Mouse (Mus musculus): ENCODE measurements around the gene Dusp18. TPM values are rescaled to one million over a fixed set of nuclear protein-coding genes. Genes with fewer than 3 reads are reported as not detected.

The Dusp18 gene
- total RNA-seq, 1 experiment = 1.4 TPM

- Histone ChIP-seq H3K9ac (ENCODE audit: insufficient read depth, low read depth, low read length, poor library complexity, severe bottlenecking) (no peak overlapping the region), H3K27ac (ENCODE audit: insufficient read depth, low read depth, low read length, poor library complexity, severe bottlenecking) (no peak overlapping the region), H3K9me3 (ENCODE audit: control insufficient read depth, insufficient read depth, low read depth, low read length) (no peaks in the 10 kb centered on the region), H3K4me3 (ENCODE audit: insufficient read depth in 1 of 2, low read depth in 1 of 2, low read length in 2 of 2, poor library complexity in 1 of 2, severe bottlenecking in 1 of 2) (peak overlapping the region in 1 of 2 experiments; percentile 78; a peak in 1 of 4 replicates), H3K4me1 (ENCODE audit: control insufficient read depth in 2 of 2, insufficient read depth in 2 of 2, low read length in 2 of 2, poor library complexity in 1 of 2) (peaks cover 0 to 2% of the 10 kb centered on the region in 2 experiments; a peak in 1 of 4 replicates), H3K36me3 (ENCODE audit: control insufficient read depth, insufficient read depth, low read length, poor library complexity, severe bottlenecking) (no peaks in the 10 kb centered on the region)
- in situ Hi-C loops (cut with MboI; ENCODE audit: low sequenced_read_pairs in 2 of 2, unreplicated experiment in 2 of 2) = no loop called here
- DNase-seq (ENCODE audit: low read depth, low spot score) = no peak
- TF ChIP-seq CHD2 (IDR thresholded peaks at IDR 0.05; ENCODE audit: low read depth, low read length) = no peak
- TF ChIP-seq ZC3H11A (IDR thresholded peaks at IDR 0.05; ENCODE audit: borderline replicate concordance, low read depth, low read length) = no peak
- no peak for TF ChIP-seq HCFC1 (IDR thresholded peaks at IDR 0.05; ENCODE audit: borderline replicate concordance, insufficient read depth, low read length)
- TF ChIP-seq ZNF384 (IDR thresholded peaks at IDR 0.05; ENCODE audit: low read depth, low read length) = no peak
- no peak for TF ChIP-seq MAFK (IDR thresholded peaks at IDR 0.05; ENCODE audit: insufficient read depth, low read depth, low read length)
These were observed 32.2 kb upstream of the Dusp18 start for GRCm38 (mm10) chr11:3862661-3863453.

GRCm38 (mm10) chr11:3863454-3864112 is 31.5 kb upstream of the Dusp18 start, which contains the start of gene Osbp2:
TSS of gene Osbp2 (minus strand) at chr11:3863903.
- TF ChIP-seq MAFK (IDR thresholded peaks at IDR 0.05; ENCODE audit: insufficient read depth, low read depth, low read length) (no peak), HCFC1 (IDR thresholded peaks at IDR 0.05; ENCODE audit: borderline replicate concordance, insufficient read depth, low read length) (no peak), ZC3H11A (IDR thresholded peaks at IDR 0.05; ENCODE audit: borderline replicate concordance, low read depth, low read length) (no peak), CHD2 (IDR thresholded peaks at IDR 0.05; ENCODE audit: low read depth, low read length) (no peak), ZNF384 (IDR thresholded peaks at IDR 0.05; ENCODE audit: low read depth, low read length) (no peak)
- peak within 1 kb of the TSS; percentile 55 for H3K9ac ChIP-seq (ENCODE audit: insufficient read depth, low read depth, low read length, poor library complexity, severe bottlenecking)
- no peaks in the 10 kb centered on the region for H3K9me3 ChIP-seq (ENCODE audit: control insufficient read depth, insufficient read depth, low read depth, low read length)
- DNase-seq (ENCODE audit: low read depth, low spot score) = no peak
- H3K4me1 ChIP-seq (ENCODE audit: control insufficient read depth in 2 of 2, insufficient read depth in 2 of 2, low read length in 2 of 2, poor library complexity in 1 of 2) = peaks cover 0 to 2% of the 10 kb centered on the region in 2 experiments; a peak in 1 of 4 replicates
- no peaks in the 10 kb centered on the region for H3K36me3 ChIP-seq (ENCODE audit: control insufficient read depth, insufficient read depth, low read length, poor library complexity, severe bottlenecking)
- peak within 1 kb of the TSS; percentile 70 to 78 for H3K4me3 ChIP-seq (ENCODE audit: insufficient read depth in 1 of 2, low read depth in 1 of 2, low read length in 2 of 2, poor library complexity in 1 of 2, severe bottlenecking in 1 of 2)
- no peak within 1 kb of the TSS for H3K27ac ChIP-seq (ENCODE audit: insufficient read depth, low read depth, low read length, poor library complexity, severe bottlenecking)
- in situ Hi-C loops (cut with MboI; ENCODE audit: low sequenced_read_pairs in 2 of 2, unreplicated experiment in 2 of 2) = no loop called here

- peaks cover 0 to 2% of the 10 kb centered on the region in 2 experiments; a peak in 1 of 4 replicates for H3K4me1 ChIP-seq (ENCODE audit: control insufficient read depth in 2 of 2, insufficient read depth in 2 of 2, low read length in 2 of 2, poor library complexity in 1 of 2)
- no peaks in the 10 kb centered on the region for H3K9me3 ChIP-seq (ENCODE audit: control insufficient read depth, insufficient read depth, low read depth, low read length)
- H3K9ac ChIP-seq (ENCODE audit: insufficient read depth, low read depth, low read length, poor library complexity, severe bottlenecking) = no peak overlapping the region
- no peak for DNase-seq (ENCODE audit: low read depth, low spot score)
- in situ Hi-C loops (cut with MboI; ENCODE audit: low sequenced_read_pairs in 2 of 2, unreplicated experiment in 2 of 2) = no loop called here
- H3K4me3 ChIP-seq (ENCODE audit: insufficient read depth in 1 of 2, low read depth in 1 of 2, low read length in 2 of 2, poor library complexity in 1 of 2, severe bottlenecking in 1 of 2) = peak overlapping the region; percentile 70 to 78
- TF ChIP-seq MAFK (IDR thresholded peaks at IDR 0.05; ENCODE audit: insufficient read depth, low read depth, low read length) (no peak), HCFC1 (IDR thresholded peaks at IDR 0.05; ENCODE audit: borderline replicate concordance, insufficient read depth, low read length) (no peak), ZC3H11A (IDR thresholded peaks at IDR 0.05; ENCODE audit: borderline replicate concordance, low read depth, low read length) (no peak), CHD2 (IDR thresholded peaks at IDR 0.05; ENCODE audit: low read depth, low read length) (no peak), ZNF384 (IDR thresholded peaks at IDR 0.05; ENCODE audit: low read depth, low read length) (no peak)
- no peaks in the 10 kb centered on the region for H3K36me3 ChIP-seq (ENCODE audit: control insufficient read depth, insufficient read depth, low read length, poor library complexity, severe bottlenecking)
- H3K27ac ChIP-seq (ENCODE audit: insufficient read depth, low read depth, low read length, poor library complexity, severe bottlenecking) = no peak overlapping the region
These were observed 30.7 kb upstream of the Dusp18 start for GRCm38 (mm10) chr11:3864343-3864742.

GRCm38 (mm10) chr11:3876419-3876818 is 18.6 kb upstream of the Dusp18 start:
- DNase-seq (ENCODE audit: low read depth, low spot score) = no peak
- Histone ChIP-seq H3K36me3 (ENCODE audit: control insufficient read depth, insufficient read depth, low read length, poor library complexity, severe bottlenecking) (no peaks in the 10 kb centered on the region), H3K4me3 (ENCODE audit: insufficient read depth in 1 of 2, low read depth in 1 of 2, low read length in 2 of 2, poor library complexity in 1 of 2, severe bottlenecking in 1 of 2) (no peak overlapping the region), H3K27ac (ENCODE audit: insufficient read depth, low read depth, low read length, poor library complexity, severe bottlenecking) (no peak overlapping the region), H3K9me3 (ENCODE audit: control insufficient read depth, insufficient read depth, low read depth, low read length) (no peaks in the 10 kb centered on the region), H3K9ac (ENCODE audit: insufficient read depth, low read depth, low read length, poor library complexity, severe bottlenecking) (no peak overlapping the region), H3K4me1 (ENCODE audit: control insufficient read depth in 2 of 2, insufficient read depth in 2 of 2, low read length in 2 of 2, poor library complexity in 1 of 2) (peaks cover 0 to 4% of the 10 kb centered on the region in 2 experiments; a peak in 1 of 4 replicates)
- TF ChIP-seq HCFC1 (IDR thresholded peaks at IDR 0.05; ENCODE audit: borderline replicate concordance, insufficient read depth, low read length) (no peak), ZNF384 (IDR thresholded peaks at IDR 0.05; ENCODE audit: low read depth, low read length) (no peak), ZC3H11A (IDR thresholded peaks at IDR 0.05; ENCODE audit: borderline replicate concordance, low read depth, low read length) (no peak), MAFK (IDR thresholded peaks at IDR 0.05; ENCODE audit: insufficient read depth, low read depth, low read length) (no peak), CHD2 (IDR thresholded peaks at IDR 0.05; ENCODE audit: low read depth, low read length) (no peak)
- in situ Hi-C loops (cut with MboI; ENCODE audit: low sequenced_read_pairs in 2 of 2, unreplicated experiment in 2 of 2) = no loop called here

Measured in ES-E14 (cell line).